Mouse (Mus musculus) CH12.LX (cell line): ENCODE measurements around the gene Myzap. TPM values are rescaled to one million over a fixed set of nuclear protein-coding genes. Genes with fewer than 3 reads are reported as not detected.

ENCODE experiments used
- DNase-seq: peaks from one replicate; pipeline ENCODE4 v3.0.0-alpha.2; 2013; ENCODE audit errors: extremely low read depth
- H3K27ac ChIP-seq: 2 replicates; pipeline ENCODE4 v1.5.1; 2012; ENCODE audit warnings: low read depth, mild to moderate bottlenecking, control low read depth, moderate library complexity; ENCODE audit not compliant: insufficient read depth
- H3K27me3 ChIP-seq: replicated peaks from 2 replicates; pipeline ENCODE3; 2012; ENCODE audit warnings: inconsistent platforms
- H3K36me3 ChIP-seq, 2 experiments: replicated peaks in 1 of 2; 2 replicates each; pipeline versions ENCODE3 to v1.6.1; 2012; ENCODE audit warnings: inconsistent platforms in 1 of 2, low read length in 1 of 2, mild to moderate bottlenecking in 1 of 2, mixed read lengths in 1 of 2, moderate library complexity in 1 of 2; ENCODE audit not compliant: control insufficient read depth in 1 of 2, insufficient read depth in 1 of 2
- H3K4me1 ChIP-seq, 2 experiments: 2 replicates each; pipeline ENCODE4 v1.6.1; 2012; ENCODE audit warnings: inconsistent platforms in 1 of 2, moderate library complexity in 1 of 2; ENCODE audit not compliant: insufficient read depth in 2 of 2, control insufficient read depth in 1 of 2
- H3K4me2 ChIP-seq: 2 replicates; pipeline ENCODE4 v1.6.1; 2012; ENCODE audit warnings: low read depth, mild to moderate bottlenecking, control low read depth; ENCODE audit not compliant: poor library complexity, insufficient read depth, severe bottlenecking
- H3K4me3 ChIP-seq, 3 experiments: fragments of 150-350 bp in 1 of 3; sonication (generic) in 1 of 3; replicated peaks in 1 of 3; 2 replicates each; pipeline versions ENCODE3 to v1.5.1; 2011 to 2012; ENCODE audit warnings: low read depth in 2 of 3, low read length in 2 of 3, mild to moderate bottlenecking in 2 of 3, moderate library complexity in 2 of 3, control low read depth in 1 of 3, improper control_type of control experiment in 1 of 3, inconsistent platforms in 1 of 3, mixed read lengths in 1 of 3; ENCODE audit not compliant: poor library complexity in 1 of 3
- H3K79me2 ChIP-seq: replicated peaks from 2 replicates; pipeline ENCODE4 v1.6.1; 2012; ENCODE audit warnings: mild to moderate bottlenecking, moderate library complexity; ENCODE audit not compliant: control insufficient read depth, poor library complexity, insufficient read depth, severe bottlenecking; ENCODE audit errors: extremely low read depth
- H3K9ac ChIP-seq: 2 replicates; pipeline ENCODE4 v1.6.1; 2012; ENCODE audit warnings: low read depth, mild to moderate bottlenecking, control low read depth, moderate library complexity; ENCODE audit not compliant: insufficient read depth
- H3K9me3 ChIP-seq: replicated peaks from 2 replicates; pipeline ENCODE3; 2012; ENCODE audit warnings: low read length, inconsistent platforms, mixed read lengths
- BHLHE40 ChIP-seq: IDR thresholded peaks from 2 replicates; pipeline ENCODE4 v1.6.1; 2011; ENCODE audit warnings: mild to moderate bottlenecking, low read depth, low read length, improper control_type of control experiment
- CTCF ChIP-seq, 2 experiments: IDR thresholded peaks in 1 of 2; conservative IDR thresholded peaks in 1 of 2; 2 replicates each; pipeline ENCODE4 v1.5.1; 2011 to 2012; ENCODE audit warnings: low read depth in 2 of 2, low read length in 2 of 2, improper control_type of control experiment in 1 of 2, inconsistent platforms in 1 of 2, mild to moderate bottlenecking in 1 of 2, moderate library complexity in 1 of 2
- GABPA ChIP-seq: IDR thresholded peaks from 2 replicates; pipeline ENCODE4 v1.6.1; 2012; ENCODE audit warnings: low read depth, low read length, improper control_type of control experiment, inconsistent platforms; ENCODE audit not compliant: insufficient replicate concordance
- IRF4 ChIP-seq: IDR thresholded peaks from 2 replicates; pipeline ENCODE4 v1.6.1; 2014; ENCODE audit warnings: low read depth, mild to moderate bottlenecking, inconsistent platforms, low read length, improper control_type of control experiment
- JUN ChIP-seq: IDR thresholded peaks from 2 replicates; pipeline ENCODE4 v1.6.1; 2011; ENCODE audit warnings: low read depth, mild to moderate bottlenecking, low read length, improper control_type of control experiment, moderate library complexity; ENCODE audit not compliant: insufficient read depth
- JUND ChIP-seq: conservative IDR thresholded peaks from 2 replicates; pipeline ENCODE4 v1.6.1; 2011; ENCODE audit warnings: low read depth, low read length, improper control_type of control experiment
- KAT2A ChIP-seq: IDR thresholded peaks from 2 replicates; pipeline ENCODE4 v1.6.1; 2012; ENCODE audit warnings: low read length, improper control_type of control experiment, inconsistent platforms; ENCODE audit not compliant: insufficient replicate concordance
- MAZ ChIP-seq: IDR thresholded peaks from 2 replicates; pipeline ENCODE4 v1.6.1; 2012; ENCODE audit warnings: low read depth, mild to moderate bottlenecking, inconsistent platforms, low read length, improper control_type of control experiment, moderate library complexity
- MEF2A ChIP-seq: IDR thresholded peaks from 2 replicates; pipeline ENCODE4 v1.6.1; 2014; ENCODE audit warnings: low read depth, mild to moderate bottlenecking, inconsistent platforms, low read length, improper control_type of control experiment, borderline replicate concordance
- MYC ChIP-seq: IDR thresholded peaks from 2 replicates; pipeline ENCODE4 v1.6.1; 2011; ENCODE audit warnings: low read depth, mild to moderate bottlenecking, improper control_type of control experiment, low read length
- PAX5 ChIP-seq: IDR thresholded peaks from 2 replicates; pipeline ENCODE4 v1.6.1; 2012; ENCODE audit warnings: low read length, inconsistent platforms, mixed read lengths
- RAD21 ChIP-seq: IDR thresholded peaks from 2 replicates; pipeline ENCODE4 v1.6.1; 2011; ENCODE audit warnings: low read depth, mild to moderate bottlenecking, low read length, improper control_type of control experiment, moderate library complexity
- SMC3 ChIP-seq: IDR thresholded peaks from 2 replicates; pipeline ENCODE4 v1.6.1; 2011; ENCODE audit warnings: low read depth, low read length, improper control_type of control experiment
- USF1 ChIP-seq: IDR thresholded peaks from 2 replicates; pipeline ENCODE4 v1.6.1; 2014; ENCODE audit warnings: low read depth, mild to moderate bottlenecking, inconsistent platforms, low read length, improper control_type of control experiment
- USF2 ChIP-seq: conservative IDR thresholded peaks from 2 replicates; pipeline ENCODE4 v1.6.1; 2011; ENCODE audit warnings: low read depth, low read length, improper control_type of control experiment
- ZC3H11A ChIP-seq: IDR thresholded peaks from 2 replicates; pipeline ENCODE4 v1.6.1; 2012; ENCODE audit warnings: low read depth, mild to moderate bottlenecking, inconsistent platforms, low read length, improper control_type of control experiment
- ZKSCAN1 ChIP-seq: IDR thresholded peaks from 2 replicates; pipeline ENCODE4 v1.6.1; 2012; ENCODE audit warnings: low read depth, inconsistent platforms, low read length, improper control_type of control experiment, borderline replicate concordance
- ZMIZ1 ChIP-seq: IDR thresholded peaks from 2 replicates; pipeline ENCODE4 v1.6.1; 2012; ENCODE audit warnings: low read depth, mild to moderate bottlenecking, inconsistent platforms, low read length, improper control_type of control experiment
- dilution Hi-C: fragments of 300-500 bp; cut with MboI; formaldehyde crosslinking; loops from 2 replicates; pipeline ENCODE4 v1.14.3; 2020; ENCODE audit warnings: low sequenced_read_pairs; ENCODE audit not compliant: extremely low pct_unique_long_range_greater_than_20kb, extremely low pct_ligation_motif_present
- in situ Hi-C: fragments of 300-500 bp; cut with MboI; formaldehyde crosslinking; loops from 3 replicates; pipeline ENCODE4 v1.14.3; 2019; ENCODE audit warnings: low sequenced_read_pairs, low pct_ligation_motif_present, low pct_unique_long_range_greater_than_20kb, mixed read lengths
- polyA plus RNA-seq: library from polyadenylated mRNA; unstranded; fragments of >175 nt; gene quantifications from 2 replicates; pipeline ENCODE4 v1.2.1, GENCODE M21; 2012; ENCODE audit warnings: low read depth; ENCODE audit not compliant: insufficient read length
- total RNA-seq, 2 experiments: library from RNA; depleted of rRNA; stranded (reverse); fragments of 300-350 nt in 1 of 2; fragments of >200 nt in 1 of 2; gene quantifications; 2 replicates each; pipeline ENCODE4 v1.2.3; 2012 to 2014

Myzap gene
- total and polyA plus RNA-seq, 3 experiments = 2.9 to 7.5 (median 6.2) TPM

DNA sequence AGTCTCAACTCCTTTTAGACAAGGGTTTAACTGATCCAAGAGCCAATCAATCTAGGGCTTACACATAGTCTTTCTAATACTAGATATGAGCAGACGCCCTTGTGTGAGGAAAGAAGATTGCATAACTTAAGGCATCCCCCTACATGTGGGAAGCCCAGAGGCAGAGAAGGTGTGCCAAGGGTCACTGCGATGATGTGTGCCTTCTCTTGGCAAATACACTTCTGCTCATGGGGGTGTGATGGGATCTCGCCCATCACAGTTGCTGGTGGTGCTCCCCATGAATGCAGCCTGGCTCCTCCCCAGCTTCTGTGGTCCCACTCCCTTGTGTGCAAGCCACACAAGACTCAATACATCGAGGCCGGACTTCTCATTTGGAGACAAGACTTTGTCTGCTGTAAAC, 47.3 kb downstream of the Myzap start:
- Histone ChIP-seq H3K4me3 (no peak overlapping the region), H3K4me2 (no peak overlapping the region), H3K9me3 (peaks cover 13% of the 10 kb centered on the region), H3K36me3 (peaks cover 0 to 56% of the 10 kb centered on the region in 2 experiments), H3K27ac (no peak overlapping the region), H3K79me2 (no peaks in the 10 kb centered on the region), H3K4me1 (peaks cover 0 to 3% of the 10 kb centered on the region in 2 experiments; a peak in 2 of 4 replicates), H3K9ac (no peak overlapping the region), H3K27me3 (no peaks in the 10 kb centered on the region)
- in situ Hi-C loops = loop anchor here (5.0 kb wide), 1 partner anchor 67 kb away; no protein-coding TSS in a partner anchor
- TF ChIP-seq ZMIZ1 = no peak
- TF ChIP-seq MYC = no peak
- no peak for TF ChIP-seq MAZ
- no peak for TF ChIP-seq PAX5
- no peak for TF ChIP-seq ZKSCAN1
- TF ChIP-seq RAD21 = no peak
- no peak for TF ChIP-seq GABPA
- no peak for TF ChIP-seq BHLHE40
- DNase-seq = no peak
- dilution Hi-C loops = no loop called here

DNA sequence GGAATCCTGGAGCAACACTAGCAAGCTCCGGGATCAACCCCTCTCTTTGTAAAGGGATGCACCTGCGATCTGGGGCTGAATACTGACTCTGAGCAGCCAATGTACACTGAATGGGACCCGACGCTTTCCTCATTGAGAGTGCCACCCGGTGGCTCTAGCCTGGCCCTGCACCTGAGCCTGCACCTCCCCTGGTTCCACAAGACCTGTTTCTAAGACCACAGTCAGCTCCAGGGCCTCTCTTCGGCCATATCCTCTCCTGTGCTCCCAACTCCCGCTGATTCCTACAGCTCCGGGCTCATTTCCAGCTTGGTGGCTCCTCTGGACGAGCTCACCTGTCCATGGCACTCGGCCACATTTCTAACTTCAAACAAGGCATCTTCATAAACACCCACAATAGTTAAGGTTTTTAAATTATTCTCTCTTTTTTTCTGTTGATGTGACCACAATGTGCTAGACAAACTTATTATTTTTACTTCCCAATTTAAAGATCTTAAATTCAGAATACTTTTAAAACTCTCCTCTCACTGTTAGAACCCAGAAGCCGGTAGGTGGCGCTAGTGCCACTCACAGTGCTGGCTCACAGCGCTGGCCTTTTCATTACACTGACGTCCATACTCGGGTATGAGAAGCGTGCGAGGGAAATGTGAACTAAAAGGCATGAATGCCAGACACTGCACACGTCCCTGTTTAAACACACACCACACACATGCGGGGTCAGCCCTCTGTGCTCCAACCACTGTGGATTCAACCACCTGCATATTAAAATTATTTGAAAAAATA, 48.5 kb downstream of the Myzap start:
- no peak overlapping the region for H3K27ac ChIP-seq
- H3K79me2 ChIP-seq = no peaks in the 10 kb centered on the region
- peaks cover 0 to 52% of the 10 kb centered on the region in 2 experiments for H3K36me3 ChIP-seq
- peaks cover 13% of the 10 kb centered on the region for H3K9me3 ChIP-seq
- DNase-seq = peak; percentile 76
- H3K27me3 ChIP-seq = no peaks in the 10 kb centered on the region
- 0 out of 2 replicates have a peak, but pooled peaks have one; percentile 17 for TF ChIP-seq IRF4
- peak; percentile 83 for TF ChIP-seq SMC3
- peak; percentile 26; the same call in 1 of the 2 replicates for TF ChIP-seq ZC3H11A
- peak; percentile 59 to 94 for TF ChIP-seq CTCF (conservative IDR thresholded peaks at IDR 0.05 in 1 of 2, IDR thresholded peaks at IDR 0.05 in 1 of 2; ENCODE audit: low read depth in 2 of 2, low read length in 2 of 2)
- TF ChIP-seq KAT2A = no peak
- TF ChIP-seq MEF2A = peak; percentile 28; the same call in 1 of the 2 replicates
- no peak for TF ChIP-seq GABPA
- no peak for TF ChIP-seq JUND
- TF ChIP-seq JUN = no peak
- TF ChIP-seq MYC = no peak
- TF ChIP-seq USF2 = no peak
- no peak for TF ChIP-seq USF1
- peak; percentile 89 for TF ChIP-seq RAD21
- TF ChIP-seq, all 38 proteins: peak for 6
- peak overlapping the region; percentile 44; the same call in 1 of the 2 replicates for H3K4me2 ChIP-seq
- no peak overlapping the region for H3K9ac ChIP-seq
- H3K4me3 ChIP-seq = no peak overlapping the region
- peaks cover 0 to 3% of the 10 kb centered on the region in 2 experiments; a peak in 2 of 4 replicates for H3K4me1 ChIP-seq
- in situ Hi-C loops (no loop called here), dilution Hi-C loops (no loop called here)
